Mouse (Mus musculus) frontal cortex, postnatal 25 days (tissue): ENCODE results near the gene Gm10719.
A peak's percentile ranks its signal among the peaks of the same experiment; 100 is the strongest.
"Not testable (repeated sequence)": the region's sequence is repeated elsewhere in the genome, so short reads cannot be mapped to it uniquely, and the experiment has no call there.

Experiments used
- DNase-seq, 2 experiments: peaks; one replicate each; pipeline ENCODE4 v3.0.0; 2022; ENCODE audit warnings: low spot score in 2 of 2

The Gm10719 gene

GRCm38 (mm10) chr9:3025653-3026052, 8.4 kb downstream of the Gm10719 start:
- DNase-seq = peak; percentile 27 to 91

GRCm38 (mm10) chr9:3026136-3026535, 8.9 kb downstream of the Gm10719 start:
- not testable (repeated sequence) for DNase-seq

- not testable (repeated sequence) for DNase-seq
These were observed 9.5 kb downstream of the Gm10719 start for GRCm38 (mm10) chr9:3026741-3027140.

GRCm38 (mm10) chr9:3027200-3027599, 10.0 kb downstream of the Gm10719 start:
- DNase-seq = not testable (repeated sequence)

GRCm38 (mm10) chr9:3029276-3030000, 12.2 kb downstream of the Gm10719 start:
- DNase-seq = peak; percentile 8 to 69

- not testable (repeated sequence) for DNase-seq
These were observed 13.6 kb downstream of the Gm10719 start for GRCm38 (mm10) chr9:3030677-3031318.

GRCm38 (mm10) chr9:3034299-3034698, 17.1 kb downstream of the Gm10719 start, which contains the start of gene Gm17535:
TSS of gene Gm17535 (plus strand) at chr9:3034599.
- DNase-seq = not testable (repeated sequence)

- not testable (repeated sequence) for DNase-seq
These were observed 19.4 kb downstream of the Gm10719 start, which contains the start of gene Gm10715 for GRCm38 (mm10) chr9:3036577-3036976. TSS of gene Gm10715 (plus strand) at chr9:3036877.

GRCm38 (mm10) chr9:3038161-3038560, 21.0 kb downstream of the Gm10719 start:
- not testable (repeated sequence) for DNase-seq
